Mouse (Mus musculus) stomach, postnatal 0 days (tissue): Measurements from ENCODE around the gene Lmx1a.

Source experiments
- CTCF ChIP-seq: IDR thresholded peaks from 2 replicates; pipeline ENCODE4 v1.5.1; 2016; ENCODE audit warnings: antibody characterized with exemption, low read depth, mild to moderate bottlenecking, moderate library complexity
- EP300 ChIP-seq: optimal IDR thresholded peaks from 2 replicates; pipeline ENCODE3; 2016; ENCODE audit warnings: antibody characterized with exemption

GRCm38 (mm10) chr1:167885776-167886175, 196.7 kb downstream of the Lmx1a start:
- TF ChIP-seq CTCF (no peak), EP300 (no peak)
